Mouse (Mus musculus) 3T3-L1 (cell line): Measurements from ENCODE around the gene Tectb.
"Not testable (repeated sequence)": the region's sequence is repeated elsewhere in the genome, so short reads cannot be mapped to it uniquely, and the experiment has no call there.

Experiments used
- DNase-seq: peaks from one replicate; pipeline ENCODE4 v3.0.0-alpha.2; 2015; ENCODE audit warnings: low read depth, low spot score

Tectb gene

GRCm38 (mm10) chr19:55180433-55180832 lies at the start of gene Tectb:
TSS of gene Tectb (plus strand) at chr19:55180733.
- DNase-seq = no peak

DNA sequence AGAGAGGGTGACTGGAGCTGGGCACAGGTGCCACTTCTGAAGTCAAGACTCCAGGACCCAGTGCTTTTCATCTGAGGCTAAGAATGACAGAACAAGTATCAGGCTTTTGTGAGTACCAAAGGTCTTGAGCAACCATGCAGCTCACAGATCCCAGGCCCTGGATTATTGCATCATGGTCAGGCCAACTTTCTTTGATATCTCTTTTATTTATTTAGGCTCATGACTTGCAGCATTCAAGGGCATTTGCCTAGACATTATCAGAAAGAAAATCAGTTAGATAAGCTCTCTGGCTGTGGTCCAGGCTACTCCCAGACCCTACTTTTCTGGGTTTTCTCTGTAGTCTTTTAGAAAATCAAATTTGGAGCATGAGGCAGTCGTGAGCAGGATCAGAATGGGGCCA lies 48.8 kb upstream of the Tectb start:
- DNase-seq = no peak

DNA sequence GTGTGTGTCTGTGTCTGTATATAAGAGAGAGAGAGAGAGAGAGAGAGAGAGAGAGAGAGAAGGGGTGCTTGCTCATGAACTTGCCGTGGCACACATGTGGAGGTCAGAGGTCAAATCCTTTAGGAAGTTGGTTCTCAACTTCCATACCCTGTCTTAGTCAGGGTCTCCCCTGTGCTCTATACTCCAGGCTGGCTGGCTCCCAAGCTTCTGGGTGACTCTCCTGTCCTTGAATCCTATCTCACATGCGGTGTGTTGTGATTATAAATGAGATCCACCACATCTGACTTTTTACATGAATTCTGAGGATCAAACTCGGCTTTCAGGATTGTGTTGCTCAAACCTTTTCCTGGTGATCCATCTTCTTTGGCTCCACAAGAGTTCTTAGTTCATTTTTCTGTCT lies 48.1 kb upstream of the Tectb start:
- DNase-seq = no peak

- DNase-seq = no peak
Measured at GRCm38 (mm10) chr19:55134521-55134920, 46.0 kb upstream of the Tectb start.

DNA sequence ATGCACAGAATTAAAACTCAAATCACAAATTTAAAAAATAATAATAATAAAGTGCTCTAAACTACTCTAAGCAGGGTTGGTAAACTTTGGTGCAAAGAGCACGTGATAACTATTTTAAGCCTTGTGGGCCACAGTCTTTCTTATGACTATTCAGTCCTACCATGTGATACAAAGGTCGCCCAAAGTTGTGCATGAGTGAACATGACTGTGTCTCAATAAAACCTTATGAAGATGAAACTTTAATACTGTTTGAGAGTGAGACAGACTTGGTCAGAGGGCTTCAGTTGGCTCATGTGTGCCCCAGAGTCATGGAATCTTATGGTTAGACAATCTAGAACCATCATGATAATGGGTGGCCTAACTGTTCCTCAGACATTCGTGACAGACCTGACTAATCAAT lies 44.6 kb upstream of the Tectb start:
- no peak for DNase-seq

GRCm38 (mm10) chr19:55136693-55137427 lies 43.7 kb upstream of the Tectb start:
- DNase-seq = peak; percentile 18

DNA sequence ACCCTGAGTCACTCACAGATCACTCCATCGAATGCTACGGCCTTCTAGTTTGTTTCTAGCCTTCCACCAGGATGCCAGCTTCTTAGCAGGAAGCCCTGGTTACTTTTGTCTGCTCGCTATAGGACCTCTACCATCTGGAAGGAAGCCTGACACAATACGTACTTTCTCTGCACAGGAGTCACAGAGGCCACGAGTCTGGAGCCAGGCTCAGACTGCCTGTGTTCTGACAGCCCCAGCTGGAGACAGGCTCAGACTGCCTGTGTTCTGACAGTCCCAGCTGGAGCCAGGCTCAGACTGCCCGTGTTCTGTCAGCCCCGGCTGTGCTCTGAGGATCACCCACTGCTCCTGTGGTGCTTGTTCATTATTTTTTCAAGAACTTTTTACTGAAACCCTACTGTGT lies 42.6 kb upstream of the Tectb start:
- no peak for DNase-seq

GRCm38 (mm10) chr19:55138506-55138905 lies 42.0 kb upstream of the Tectb start:
- DNase-seq = no peak

DNA sequence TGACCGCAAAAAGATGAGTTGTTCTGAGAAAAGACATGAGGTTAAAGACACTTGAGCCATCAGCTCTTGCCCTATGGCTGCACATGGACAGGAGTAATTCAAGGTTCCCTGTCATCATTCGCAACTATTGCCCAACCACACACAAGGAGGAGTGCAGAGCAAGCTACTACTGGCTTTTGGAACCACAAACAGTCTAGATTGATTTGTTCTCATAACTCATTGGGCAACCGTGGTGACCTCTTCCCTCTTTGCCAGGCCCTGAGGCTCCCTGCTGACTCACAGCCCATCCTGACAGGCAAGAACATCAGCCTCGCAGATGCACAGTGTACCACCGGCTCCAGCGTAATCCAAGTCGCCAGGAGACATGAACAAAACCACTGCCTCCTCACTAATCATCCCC lies 41.2 kb upstream of the Tectb start:
- DNase-seq = peak; percentile 97

GRCm38 (mm10) chr19:55143391-55144300 lies 36.9 kb upstream of the Tectb start:
- DNase-seq = no peak

- no peak for DNase-seq
Measured at GRCm38 (mm10) chr19:55144691-55145090, 35.8 kb upstream of the Tectb start.

GRCm38 (mm10) chr19:55145136-55145535 lies 35.4 kb upstream of the Tectb start:
- DNase-seq = no peak

DNA sequence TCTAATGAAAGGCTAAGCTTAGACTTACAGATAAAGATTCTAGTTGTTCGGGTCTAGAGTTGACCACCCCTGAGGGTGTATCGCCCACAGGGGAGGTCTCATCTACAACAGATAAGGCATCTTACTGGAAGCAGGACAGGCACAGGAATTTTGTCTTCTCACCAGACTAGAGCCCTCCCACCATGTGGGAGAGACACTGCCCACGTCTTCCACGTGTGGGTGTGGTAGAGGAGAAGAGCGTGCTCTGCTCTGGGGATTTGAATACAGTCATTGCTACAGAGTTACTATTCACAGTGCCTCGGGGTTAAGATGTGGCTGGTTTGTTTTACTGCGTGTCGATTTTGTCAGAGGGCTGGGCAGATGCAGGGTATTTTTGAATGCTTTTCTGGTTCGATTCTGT lies 33.0 kb upstream of the Tectb start:
- no peak for DNase-seq

GRCm38 (mm10) chr19:55148109-55148508 lies 32.4 kb upstream of the Tectb start:
- no peak for DNase-seq

GRCm38 (mm10) chr19:55149646-55150045 lies 30.9 kb upstream of the Tectb start:
- DNase-seq = no peak

DNA sequence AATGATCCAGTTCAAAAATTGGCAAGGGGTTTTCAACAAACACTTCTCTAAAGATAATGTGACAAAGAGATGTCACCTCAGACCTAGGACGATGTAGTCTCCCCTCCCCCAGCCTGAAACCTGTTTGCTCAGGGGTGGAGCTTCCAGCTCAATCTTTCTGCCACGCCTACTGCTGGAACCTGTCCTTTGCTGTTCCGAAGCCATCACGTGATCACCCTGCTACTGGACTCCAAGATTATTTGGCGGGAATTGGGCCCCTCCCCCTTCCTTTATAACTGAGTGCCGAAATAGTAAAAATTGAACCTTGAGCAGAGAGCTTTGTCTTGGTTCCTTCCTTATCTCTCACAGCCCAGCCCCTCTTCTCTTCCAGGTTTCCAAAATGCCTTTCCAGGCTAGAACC lies 28.3 kb upstream of the Tectb start:
- not testable (repeated sequence) for DNase-seq

DNA sequence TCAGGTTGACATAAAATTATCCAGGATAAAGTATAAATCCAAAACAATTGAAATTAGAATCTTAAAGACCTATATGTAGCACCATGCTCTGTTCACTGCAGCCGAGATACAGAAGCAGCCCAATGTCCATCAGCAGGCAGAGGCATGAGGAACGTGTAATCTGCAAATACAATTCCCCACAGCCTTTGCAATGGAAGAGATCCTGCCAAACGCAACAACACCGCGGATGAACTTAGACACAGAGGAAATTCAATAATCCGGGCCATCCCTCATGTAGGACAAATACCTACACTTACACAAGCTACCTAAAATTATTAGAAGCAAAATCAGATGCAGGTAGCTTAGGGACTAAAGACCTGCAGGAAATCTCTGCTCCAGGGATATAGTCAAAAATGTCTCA lies 27.6 kb upstream of the Tectb start:
- no peak for DNase-seq

- DNase-seq = no peak
Measured at GRCm38 (mm10) chr19:55157029-55157428, 23.5 kb upstream of the Tectb start.

GRCm38 (mm10) chr19:55158606-55159005 lies 21.9 kb upstream of the Tectb start:
- DNase-seq = no peak

- no peak for DNase-seq
Measured at GRCm38 (mm10) chr19:55159826-55160225, 20.7 kb upstream of the Tectb start.

- DNase-seq = no peak
Measured at GRCm38 (mm10) chr19:55162271-55162670, 18.3 kb upstream of the Tectb start.

- DNase-seq = no peak
Measured at GRCm38 (mm10) chr19:55164162-55164561, 16.4 kb upstream of the Tectb start.
